Mouse (Mus musculus) embryonic facial prominence, embryonic 13.5 days (tissue): ENCODE results near the gene 4930539E08Rik. TPM values are rescaled to one million over a fixed set of nuclear protein-coding genes. Genes with fewer than 3 reads are reported as not detected.

ENCODE experiments used
- ATAC-seq: fragments of 200-750 bp; cut with Nextera tagmentation; 2 replicates; pipeline ENCODE4 v1.8.0; 2017; ENCODE audit warnings: low read depth; ENCODE audit not compliant: insufficient number of reproducible peaks, insufficient read depth, low FRiP score, low TSS enrichment
- H3K27ac ChIP-seq: fragments of 300-500 bp; sonication (generic); 2 replicates; pipeline ENCODE4 v1.5.1; 2015; ENCODE audit warnings: moderate library complexity, mild to moderate bottlenecking, inconsistent platforms
- H3K27me3 ChIP-seq: fragments of 300-500 bp; sonication (generic); 2 replicates; pipeline ENCODE4 v1.6.1; 2015; ENCODE audit warnings: mild to moderate bottlenecking, inconsistent platforms
- H3K36me3 ChIP-seq: fragments of 300-500 bp; sonication (generic); 2 replicates; pipeline ENCODE4 v1.6.1; 2015; ENCODE audit warnings: mild to moderate bottlenecking, inconsistent platforms
- H3K4me1 ChIP-seq: fragments of 300-500 bp; sonication (generic); 2 replicates; pipeline ENCODE4 v1.6.1; 2015; ENCODE audit warnings: inconsistent platforms
- H3K4me2 ChIP-seq: fragments of 300-500 bp; sonication (generic); 2 replicates; pipeline ENCODE4 v1.6.1; 2015; ENCODE audit warnings: moderate library complexity, mild to moderate bottlenecking, inconsistent platforms
- H3K4me3 ChIP-seq: fragments of 300-500 bp; sonication (generic); 2 replicates; pipeline ENCODE4 v1.5.1; 2015; ENCODE audit warnings: mild to moderate bottlenecking, inconsistent platforms
- H3K9ac ChIP-seq: fragments of 300-500 bp; sonication (generic); 2 replicates; pipeline ENCODE4 v1.6.1; 2015; ENCODE audit warnings: mild to moderate bottlenecking, inconsistent platforms
- H3K9me3 ChIP-seq: fragments of 300-500 bp; sonication (generic); 2 replicates; pipeline ENCODE4 v1.6.1; 2016; ENCODE audit warnings: inconsistent platforms
- WGBS: fragments of 180-500 bp; shearing (Covaris S2); methylation state at CpG from one replicate; pipeline ENCODE4 v1.1.7; 2015; ENCODE audit warnings: mixed read lengths; 5-methylcytosine and 5-hydroxymethylcytosine counted together
- polyA plus RNA-seq: library from polyadenylated mRNA; unstranded; fragments of >200 nt; fragmentation: Nextera tagmentation; extraction: Ambion mirVana; gene quantifications from 2 replicates; pipeline ENCODE4 v1.2.1, GENCODE M21; 2015

4930539E08Rik gene
- 0.29 and 0.41 TPM in 2 replicates for polyA plus RNA-seq

- Histone ChIP-seq H3K27me3 (peaks cover 4% of the 10 kb centered on the region), H3K4me2 (no peak within 1 kb of the TSS), H3K9me3 (no peaks in the 10 kb centered on the region), H3K4me3 (no peak within 1 kb of the TSS), H3K27ac (no peak within 1 kb of the TSS), H3K9ac (no peak within 1 kb of the TSS), H3K4me1 (no peaks in the 10 kb centered on the region), H3K36me3 (no peaks in the 10 kb centered on the region)
- ATAC-seq: no peak
- 51% methylated on average over 12 of the region's 12 CpGs for WGBS
Measured at GRCm38 (mm10) chr17:28915060-28915628, at the start of gene 4930539E08Rik. Gene 4930539E08Rik, minus strand, starts transcription at chr17:28915324.

- no peak overlapping the region for H3K9ac ChIP-seq
- peaks cover 80% of the 10 kb centered on the region for H3K36me3 ChIP-seq
- no peaks in the 10 kb centered on the region for H3K27me3 ChIP-seq
- H3K4me3 ChIP-seq: no peak overlapping the region
- 87% methylated on average over 10 of the region's 10 CpGs for WGBS
- no peaks in the 10 kb centered on the region for H3K4me1 ChIP-seq
- no peak overlapping the region for H3K4me2 ChIP-seq
- H3K9me3 ChIP-seq: no peaks in the 10 kb centered on the region
- H3K27ac ChIP-seq: no peak overlapping the region
- no peak for ATAC-seq
Measured at GRCm38 (mm10) chr17:28961596-28961995, 46.5 kb upstream of the 4930539E08Rik start.

- no peak overlapping the region for H3K4me3 ChIP-seq
- H3K4me2 ChIP-seq: no peak overlapping the region
- no peaks in the 10 kb centered on the region for H3K4me1 ChIP-seq
- ATAC-seq: no peak
- WGBS: 77% methylated on average over 10 of the region's 10 CpGs
- H3K27me3 ChIP-seq: no peaks in the 10 kb centered on the region
- H3K27ac ChIP-seq: no peak overlapping the region
- peaks cover 70% of the 10 kb centered on the region for H3K36me3 ChIP-seq
- no peak overlapping the region; the same call in 1 of the 2 replicates for H3K9ac ChIP-seq
- no peaks in the 10 kb centered on the region for H3K9me3 ChIP-seq
Measured at GRCm38 (mm10) chr17:28960597-28960996, 45.5 kb upstream of the 4930539E08Rik start.

GRCm38 (mm10) chr17:28954416-28954815 is 39.3 kb upstream of the 4930539E08Rik start:
- Histone ChIP-seq H3K9me3 (no peaks in the 10 kb centered on the region), H3K9ac (no peak overlapping the region), H3K4me3 (0 out of 2 replicates have a peak overlapping the region, but pooled peaks have one; percentile 79), H3K4me1 (peaks cover 21% of the 10 kb centered on the region), H3K27me3 (no peaks in the 10 kb centered on the region), H3K4me2 (peak overlapping the region; percentile 85), H3K27ac (no peak overlapping the region), H3K36me3 (peaks cover 22% of the 10 kb centered on the region)
- no peak for ATAC-seq
- 97% methylated on average over 9 of the region's 9 CpGs for WGBS

- Histone ChIP-seq H3K27ac (peak overlapping the region; percentile 98; the same call in 1 of the 2 replicates), H3K4me3 (peak overlapping the region; percentile 79)
Measured at GRCm38 (mm10) chr17:28953251-28953650, 38.1 kb upstream of the 4930539E08Rik start.

GRCm38 (mm10) chr17:28951831-28952799 is 37.0 kb upstream of the 4930539E08Rik start, which contains the start of gene Kctd20:
Gene Kctd20, plus strand, starts transcription at chr17:28951950.
- 0 out of 2 replicates have a peak, but pooled peaks cover 4% of the 10 kb centered on the region for H3K36me3 ChIP-seq
- peak within 1 kb of the TSS; percentile 94 for H3K9ac ChIP-seq
- peak within 1 kb of the TSS; percentile 98 for H3K27ac ChIP-seq
- peak within 1 kb of the TSS; percentile 85 for H3K4me2 ChIP-seq
- peak; percentile 88 for ATAC-seq
- H3K4me1 ChIP-seq: peaks cover 21% of the 10 kb centered on the region
- H3K4me3 ChIP-seq: peak within 1 kb of the TSS; percentile 79
- H3K9me3 ChIP-seq: 0 out of 2 replicates have a peak, but pooled peaks cover 4% of the 10 kb centered on the region
- H3K27me3 ChIP-seq: no peaks in the 10 kb centered on the region
- WGBS: under 1% methylated on average over 74 of the region's 80 CpGs

More at GRCm38 (mm10) chr17:28953251-28953650, 38.1 kb upstream of the 4930539E08Rik start:
- WGBS: 17% methylated on average over 9 of the region's 9 CpGs
- Histone ChIP-seq H3K9ac (peak overlapping the region; percentile 94), H3K36me3 (peaks cover 12% of the 10 kb centered on the region), H3K4me1 (peaks cover 21% of the 10 kb centered on the region), H3K9me3 (no peaks in the 10 kb centered on the region), H3K27me3 (no peaks in the 10 kb centered on the region), H3K4me2 (peak overlapping the region; percentile 85)
- ATAC-seq: no peak

- Histone ChIP-seq H3K9ac (no peak overlapping the region), H3K9me3 (0 out of 2 replicates have a peak, but pooled peaks cover 4% of the 10 kb centered on the region)
- no peak for ATAC-seq
Measured at GRCm38 (mm10) chr17:28950751-28951150, 35.6 kb upstream of the 4930539E08Rik start.

GRCm38 (mm10) chr17:28948661-28949060 is 33.5 kb upstream of the 4930539E08Rik start:
- Histone ChIP-seq H3K27ac (no peak overlapping the region), H3K4me1 (peaks cover 12% of the 10 kb centered on the region), H3K36me3 (no peaks in the 10 kb centered on the region), H3K4me2 (no peak overlapping the region), H3K4me3 (no peak overlapping the region), H3K9ac (no peak overlapping the region), H3K9me3 (0 out of 2 replicates have a peak, but pooled peaks cover 4% of the 10 kb centered on the region), H3K27me3 (no peaks in the 10 kb centered on the region)
- ATAC-seq: no peak
- WGBS: 43% methylated on average over 4 of the region's 4 CpGs

More at GRCm38 (mm10) chr17:28950751-28951150, 35.6 kb upstream of the 4930539E08Rik start:
- no peak overlapping the region for H3K4me3 ChIP-seq
- WGBS: 73% methylated on average over 4 of the region's 4 CpGs
- H3K4me2 ChIP-seq: no peak overlapping the region
- no peaks in the 10 kb centered on the region for H3K27me3 ChIP-seq
- H3K27ac ChIP-seq: no peak overlapping the region
- 0 out of 2 replicates have a peak, but pooled peaks cover 4% of the 10 kb centered on the region for H3K36me3 ChIP-seq
- H3K4me1 ChIP-seq: peaks cover 21% of the 10 kb centered on the region

- WGBS: 91% methylated on average over 19 of the region's 19 CpGs
- Histone ChIP-seq H3K9ac (no peak overlapping the region), H3K27me3 (no peaks in the 10 kb centered on the region), H3K4me2 (no peak overlapping the region), H3K27ac (no peak overlapping the region), H3K4me3 (no peak overlapping the region), H3K4me1 (peaks cover 7% of the 10 kb centered on the region), H3K36me3 (no peaks in the 10 kb centered on the region), H3K9me3 (0 out of 2 replicates have a peak, but pooled peaks cover 4% of the 10 kb centered on the region)
- ATAC-seq: no peak
Measured at GRCm38 (mm10) chr17:28947011-28947939, 32.2 kb upstream of the 4930539E08Rik start.

- no peak for ATAC-seq
- Histone ChIP-seq H3K4me3 (no peak overlapping the region), H3K27me3 (no peaks in the 10 kb centered on the region), H3K27ac (no peak overlapping the region), H3K9ac (no peak overlapping the region), H3K4me1 (no peaks in the 10 kb centered on the region), H3K9me3 (0 out of 2 replicates have a peak, but pooled peaks cover 8% of the 10 kb centered on the region), H3K4me2 (no peak overlapping the region), H3K36me3 (no peaks in the 10 kb centered on the region)
- WGBS: 83% methylated on average over 7 of the region's 7 CpGs
Measured at GRCm38 (mm10) chr17:28944481-28944880, 29.4 kb upstream of the 4930539E08Rik start.
